Mouse (Mus musculus) embryonic facial prominence, embryonic 10.5 days (tissue): ENCODE results near the gene Zfp42. TPM values are rescaled to one million over a fixed set of nuclear protein-coding genes. Genes with fewer than 3 reads are reported as not detected.

Experiments used
- DNase-seq: peaks from one replicate; pipeline ENCODE4 v3.0.0-alpha.2; 2017; ENCODE audit warnings: low spot score
- H3K27ac ChIP-seq: fragments of 300-500 bp; sonication (generic); replicated peaks from 2 replicates; pipeline ENCODE4 v1.5.1; 2016; ENCODE audit warnings: mild to moderate bottlenecking
- H3K27me3 ChIP-seq: fragments of 300-500 bp; sonication (generic); replicated peaks from 2 replicates; pipeline ENCODE4 v1.6.1; 2016; ENCODE audit warnings: low read depth, mild to moderate bottlenecking; ENCODE audit not compliant: poor library complexity, severe bottlenecking
- H3K36me3 ChIP-seq: fragments of 300-500 bp; sonication (generic); replicated peaks from 2 replicates; pipeline ENCODE4 v1.6.1; 2016; ENCODE audit warnings: mild to moderate bottlenecking, moderate library complexity
- H3K4me1 ChIP-seq: fragments of 300-500 bp; sonication (generic); 2 replicates; pipeline ENCODE4 v1.6.1; 2016
- H3K4me3 ChIP-seq: fragments of 300-500 bp; sonication (generic); 2 replicates; pipeline ENCODE4 v1.5.1; 2016; ENCODE audit warnings: mild to moderate bottlenecking, moderate library complexity
- H3K9me3 ChIP-seq: fragments of 300-500 bp; sonication (generic); 2 replicates; pipeline ENCODE4 v1.6.1; 2016; ENCODE audit warnings: mild to moderate bottlenecking
- WGBS: fragments of 180-500 bp; shearing (Covaris S2); methylation state at CpG from one replicate; pipeline ENCODE4 v1.1.7; 2016; 5-methylcytosine and 5-hydroxymethylcytosine counted together
- polyA plus RNA-seq: library from polyadenylated mRNA; unstranded; fragments of >200 nt; fragmentation: Nextera tagmentation; extraction: Ambion mirVana; gene quantifications from 2 replicates; pipeline ENCODE4 v1.2.1, GENCODE M21; 2016

Gene Zfp42
- polyA plus RNA-seq, 1 experiment from 2014 or later, result not detected

DNA sequence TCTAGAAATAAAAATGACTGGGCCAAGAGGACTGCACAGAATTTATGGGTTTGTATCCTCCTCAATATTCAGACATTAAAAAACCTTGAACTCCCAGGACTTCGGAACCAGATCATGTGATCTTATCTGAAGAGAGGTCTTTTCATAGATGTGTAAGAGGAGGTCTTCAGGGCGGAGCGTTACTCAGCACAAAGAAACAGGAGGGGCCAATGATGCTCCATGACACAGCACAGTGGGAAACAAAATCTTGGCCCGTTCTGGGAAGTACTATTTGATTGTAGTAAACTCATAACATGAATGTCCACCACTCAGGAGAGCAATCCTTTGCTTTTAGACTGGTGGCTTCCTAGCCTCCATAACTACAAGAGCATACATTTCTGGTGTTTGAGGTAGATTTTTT, 12.6 kb downstream of the Zfp42 start:
- Histone ChIP-seq H3K9me3 (0 out of 2 replicates have a peak, but pooled peaks cover 3% of the 10 kb centered on the region), H3K36me3 (no peaks in the 10 kb centered on the region), H3K27ac (no peak overlapping the region), H3K4me3 (no peak overlapping the region), H3K27me3 (no peaks in the 10 kb centered on the region), H3K4me1 (0 out of 2 replicates have a peak, but pooled peaks cover 4% of the 10 kb centered on the region)
- DNase-seq, result no peak
- WGBS, result 84% methylated on average over 4 of the region's 4 CpGs

DNA sequence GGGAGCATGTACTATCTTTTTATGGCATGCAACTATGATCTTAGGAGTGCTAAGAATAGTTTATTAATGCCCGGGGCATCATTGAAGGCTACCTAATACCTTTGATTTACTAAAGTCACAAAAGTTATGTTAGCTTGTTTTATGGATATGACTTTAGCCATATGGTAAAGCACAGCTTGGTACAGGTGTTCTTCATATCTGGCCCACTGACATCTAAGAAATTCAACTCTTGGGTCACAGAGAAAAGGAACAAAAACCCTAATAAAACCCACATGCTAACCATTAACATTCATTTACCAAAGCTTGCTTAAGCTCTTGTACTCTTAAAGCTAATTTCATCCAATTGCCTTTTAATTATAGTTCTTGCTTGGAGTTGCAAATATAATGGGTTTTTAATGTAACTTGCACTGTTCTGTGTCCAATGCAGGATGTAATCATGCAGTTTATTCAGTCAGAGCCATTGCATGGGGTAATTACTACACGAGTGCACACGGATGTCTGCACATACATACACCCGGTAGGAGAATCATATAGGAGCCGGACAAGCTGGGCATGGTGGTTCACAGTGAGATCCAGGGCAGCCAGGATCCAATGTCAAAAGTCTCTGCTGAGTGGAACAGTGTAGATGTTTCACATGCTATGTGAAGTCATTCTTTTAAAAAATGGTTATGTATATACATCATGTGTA, 16.2 kb downstream of the Zfp42 start:
- no peak overlapping the region for H3K27ac ChIP-seq
- peak; percentile 14 for DNase-seq
- no peaks in the 10 kb centered on the region for H3K9me3 ChIP-seq
- no peaks in the 10 kb centered on the region for H3K36me3 ChIP-seq
- H3K4me1 ChIP-seq, result 0 out of 2 replicates have a peak, but pooled peaks cover 4% of the 10 kb centered on the region
- no peak overlapping the region for H3K4me3 ChIP-seq
- WGBS, result 80% methylated on average over 5 of the region's 5 CpGs
- no peaks in the 10 kb centered on the region for H3K27me3 ChIP-seq

DNA sequence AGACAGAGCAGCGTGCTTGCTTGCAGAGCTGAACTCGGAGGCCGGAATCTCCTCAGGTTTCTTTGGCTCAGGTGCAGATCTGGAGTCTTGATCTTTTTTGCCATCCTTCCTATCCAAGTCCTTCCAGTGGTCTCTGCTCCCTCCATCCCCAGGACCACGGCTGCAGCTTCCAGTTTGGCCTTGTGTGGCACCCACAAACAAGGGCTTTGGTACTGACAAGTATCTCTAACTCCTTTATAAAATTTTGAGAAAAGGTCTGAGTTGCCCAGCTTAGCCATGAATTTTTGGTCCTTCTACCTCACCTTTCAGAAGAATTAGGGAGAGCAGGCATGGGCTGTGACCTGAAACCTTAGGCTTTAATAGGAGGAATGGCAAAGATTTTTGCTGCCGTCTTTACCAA, 17.0 kb downstream of the Zfp42 start:
- 94% methylated on average over 5 of the region's 5 CpGs for WGBS
- H3K9me3 ChIP-seq, result no peaks in the 10 kb centered on the region
- no peak for DNase-seq

DNA sequence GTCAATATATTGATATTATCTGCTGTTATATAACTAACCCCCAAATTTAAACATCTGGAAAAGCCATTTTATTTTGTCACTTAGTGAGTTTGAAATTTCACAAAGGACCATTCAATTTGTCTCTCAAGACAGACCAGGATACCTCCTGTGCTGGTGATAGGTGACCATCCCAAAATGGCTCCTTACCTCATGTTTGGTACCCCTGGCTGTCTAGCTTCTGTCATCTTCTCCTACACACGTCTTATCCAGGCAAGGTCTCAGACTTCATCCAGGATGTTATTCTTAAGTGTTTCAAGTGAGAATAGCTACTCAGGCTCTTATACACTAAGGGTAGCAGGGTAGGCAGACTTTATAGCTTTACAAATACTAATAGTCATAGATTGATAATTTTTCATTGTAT, 17.9 kb downstream of the Zfp42 start:
- Histone ChIP-seq H3K27me3 (no peaks in the 10 kb centered on the region), H3K4me1 (0 out of 2 replicates have a peak, but pooled peaks cover 4% of the 10 kb centered on the region), H3K9me3 (no peaks in the 10 kb centered on the region), H3K4me3 (no peak overlapping the region), H3K27ac (no peak overlapping the region), H3K36me3 (no peaks in the 10 kb centered on the region)
- no peak for DNase-seq
- 76% methylated on average over 1 of the region's 1 CpGs for WGBS

More for the DNA sequence above, 17.0 kb downstream of the Zfp42 start:
- Histone ChIP-seq H3K4me3 (no peak overlapping the region), H3K4me1 (0 out of 2 replicates have a peak, but pooled peaks cover 4% of the 10 kb centered on the region), H3K27ac (no peak overlapping the region), H3K27me3 (no peaks in the 10 kb centered on the region), H3K36me3 (no peaks in the 10 kb centered on the region)

DNA sequence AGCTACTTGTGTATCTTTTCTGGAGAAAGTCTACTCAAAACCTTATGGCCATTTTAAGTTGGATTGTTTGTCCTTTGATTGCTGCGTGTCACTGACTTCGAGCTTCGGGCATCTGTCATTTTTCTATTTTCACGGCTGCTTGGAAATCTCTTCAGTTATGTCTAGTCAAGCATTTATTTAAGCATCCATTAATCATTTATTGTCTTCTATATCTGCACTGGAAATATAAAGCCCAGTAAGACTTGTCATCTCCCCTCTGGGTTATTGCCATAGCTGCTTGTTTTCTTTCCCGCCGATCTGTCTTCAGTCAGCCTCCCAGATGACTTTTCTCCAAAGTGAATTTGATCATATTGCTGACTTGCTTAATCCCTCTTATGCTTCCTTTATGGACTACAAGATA, 19.3 kb downstream of the Zfp42 start:
- no peaks in the 10 kb centered on the region for H3K36me3 ChIP-seq
- H3K27me3 ChIP-seq, result no peaks in the 10 kb centered on the region
- no peak overlapping the region for H3K4me3 ChIP-seq
- H3K4me1 ChIP-seq, result 0 out of 2 replicates have a peak, but pooled peaks cover 4% of the 10 kb centered on the region
- no peak overlapping the region for H3K27ac ChIP-seq
- H3K9me3 ChIP-seq, result no peaks in the 10 kb centered on the region
- 92% methylated on average over 6 of the region's 6 CpGs for WGBS
- no peak for DNase-seq

DNA sequence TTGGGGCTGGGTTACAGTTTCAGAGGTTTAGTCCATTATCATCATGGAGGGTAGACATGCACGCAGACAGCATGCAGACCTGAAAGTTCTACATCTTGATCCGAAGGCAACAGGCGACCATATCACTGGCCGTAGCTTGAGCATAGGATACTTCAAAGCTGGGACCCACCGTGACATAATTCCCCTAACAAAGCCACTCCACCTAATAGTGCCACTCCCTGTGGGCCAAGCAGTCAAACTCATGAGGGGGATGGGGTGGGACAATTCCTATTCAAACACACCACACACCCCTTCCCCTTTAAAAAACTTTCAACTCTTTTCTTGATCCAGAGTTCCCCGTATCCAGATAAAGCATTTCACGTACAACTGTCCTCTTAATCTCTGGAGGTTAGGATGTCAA, 23.5 kb downstream of the Zfp42 start:
- H3K4me1 ChIP-seq, result no peaks in the 10 kb centered on the region
- H3K27ac ChIP-seq, result no peak overlapping the region
- H3K4me3 ChIP-seq, result no peak overlapping the region
- no peaks in the 10 kb centered on the region for H3K9me3 ChIP-seq
- WGBS, result 93% methylated on average over 7 of the region's 7 CpGs
- no peak for DNase-seq
- no peaks in the 10 kb centered on the region for H3K36me3 ChIP-seq
- no peaks in the 10 kb centered on the region for H3K27me3 ChIP-seq

DNA sequence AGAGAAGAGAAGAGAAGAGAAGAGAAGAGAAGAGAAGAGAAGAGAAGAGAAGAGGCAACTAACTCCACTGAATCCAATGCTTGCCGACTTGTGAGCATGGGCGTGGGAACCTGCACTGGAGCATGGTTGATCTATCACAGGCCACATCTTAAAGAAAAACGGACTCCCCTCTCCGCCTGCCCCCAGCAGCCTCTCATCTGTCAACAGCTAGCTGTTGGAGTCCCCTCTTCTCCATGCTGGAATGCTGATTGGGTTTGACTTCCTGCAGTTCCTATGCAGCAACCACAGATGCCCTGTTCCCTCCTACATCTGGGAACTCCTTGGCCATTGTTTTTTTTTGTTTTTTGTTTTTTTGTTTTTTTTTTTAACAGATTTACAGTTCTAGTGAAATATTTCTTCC, 28.4 kb downstream of the Zfp42 start:
- Histone ChIP-seq H3K27ac (no peak overlapping the region), H3K4me1 (no peaks in the 10 kb centered on the region), H3K36me3 (no peaks in the 10 kb centered on the region), H3K4me3 (no peak overlapping the region), H3K9me3 (no peaks in the 10 kb centered on the region), H3K27me3 (no peaks in the 10 kb centered on the region)
- DNase-seq, result no peak
- 73% methylated on average over 4 of the region's 4 CpGs for WGBS

DNA sequence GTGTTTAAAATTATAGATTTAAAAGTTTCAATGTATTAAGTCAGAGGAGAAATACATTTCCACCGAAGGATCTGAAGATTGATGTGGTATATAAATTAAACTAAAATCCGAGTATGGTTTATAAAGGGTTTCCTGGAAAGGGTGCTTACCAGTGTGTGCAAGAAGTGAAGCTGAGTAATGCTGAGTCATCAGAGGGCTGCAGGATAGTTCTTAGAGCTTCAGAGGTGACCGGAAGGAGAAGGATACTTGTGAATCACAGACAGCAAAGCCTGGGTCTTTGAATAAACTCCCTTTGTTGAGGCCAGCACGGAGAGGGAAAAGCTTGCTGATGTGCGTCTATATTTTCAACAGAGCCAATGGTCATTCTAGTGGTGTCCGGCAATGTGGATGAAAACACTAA, 45.8 kb downstream of the Zfp42 start:
- H3K4me1 ChIP-seq, result no peaks in the 10 kb centered on the region
- no peaks in the 10 kb centered on the region for H3K9me3 ChIP-seq
- 89% methylated on average over 6 of the region's 6 CpGs for WGBS
- H3K36me3 ChIP-seq, result no peaks in the 10 kb centered on the region
- DNase-seq, result no peak
- H3K27ac ChIP-seq, result no peak overlapping the region
- no peak overlapping the region for H3K4me3 ChIP-seq
- no peaks in the 10 kb centered on the region for H3K27me3 ChIP-seq

DNA sequence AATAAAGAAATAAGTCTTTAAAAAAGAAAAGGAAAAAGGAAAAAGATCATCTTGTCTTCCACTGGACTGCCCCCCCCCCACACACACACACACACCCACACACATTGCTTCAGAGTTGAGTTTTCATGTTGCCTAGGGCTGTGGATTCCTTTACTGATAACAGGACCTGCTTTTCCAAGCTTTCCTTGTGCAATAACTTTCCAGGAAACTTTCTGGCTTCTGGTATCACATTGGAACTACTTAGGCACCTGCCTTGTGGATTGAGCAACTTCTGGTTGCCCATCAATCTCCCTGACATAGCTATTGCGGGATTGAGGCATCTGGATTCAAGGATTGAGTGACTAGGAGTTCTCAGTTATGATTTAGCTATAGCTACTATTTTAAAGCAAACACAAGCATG, 48.9 kb downstream of the Zfp42 start:
- WGBS, result 94% methylated on average over 1 of the region's 1 CpGs
- Histone ChIP-seq H3K4me3 (no peak overlapping the region), H3K27ac (no peak overlapping the region), H3K36me3 (no peaks in the 10 kb centered on the region), H3K4me1 (no peaks in the 10 kb centered on the region), H3K27me3 (no peaks in the 10 kb centered on the region), H3K9me3 (no peaks in the 10 kb centered on the region)
- no peak for DNase-seq

DNA sequence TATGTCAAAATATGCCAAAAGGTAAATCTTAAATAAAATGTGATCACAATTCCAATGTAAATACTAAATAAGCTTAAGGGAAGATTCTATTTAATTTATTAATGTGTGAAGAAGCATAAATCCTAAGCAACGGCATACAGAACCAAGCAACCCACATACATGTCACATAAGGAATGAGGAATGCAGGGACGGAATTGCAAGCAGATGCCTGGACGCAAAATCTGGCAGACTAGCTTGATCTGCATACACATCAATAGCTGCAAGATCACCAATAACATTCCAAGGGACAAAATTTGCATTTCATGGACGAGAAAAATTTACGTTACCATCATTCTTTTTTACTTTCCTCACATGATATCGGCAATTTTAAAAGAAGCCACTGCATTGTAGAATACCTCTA, 51.1 kb downstream of the Zfp42 start:
- H3K4me3 ChIP-seq, result no peak overlapping the region
- 85% methylated on average over 6 of the region's 6 CpGs for WGBS
- H3K27ac ChIP-seq, result no peak overlapping the region

DNA sequence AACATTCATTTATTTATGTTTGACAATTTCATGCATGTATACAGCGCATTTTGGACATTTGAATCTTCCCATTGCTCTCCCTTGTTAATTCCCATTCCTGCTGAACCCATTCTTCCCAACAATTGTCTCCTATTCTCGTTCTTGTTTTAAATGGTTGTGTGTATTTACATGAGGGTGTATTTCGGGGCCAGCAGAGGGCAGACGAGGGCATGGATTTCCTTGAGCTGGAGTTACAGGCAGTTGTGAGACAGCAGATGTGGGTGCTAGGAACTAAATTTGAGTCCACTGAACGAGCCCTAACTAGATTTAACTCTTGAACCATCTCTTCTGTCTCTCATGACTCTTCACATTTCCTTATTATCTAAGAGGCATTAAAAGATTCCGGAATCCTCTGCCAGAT, 55.1 kb downstream of the Zfp42 start:
- WGBS, result 83% methylated on average over 6 of the region's 6 CpGs
- no peaks in the 10 kb centered on the region for H3K36me3 ChIP-seq
- H3K27ac ChIP-seq, result no peak overlapping the region
- H3K9me3 ChIP-seq, result no peaks in the 10 kb centered on the region
- H3K4me1 ChIP-seq, result no peaks in the 10 kb centered on the region
- no peak for DNase-seq
- no peak overlapping the region for H3K4me3 ChIP-seq
- H3K27me3 ChIP-seq, result no peaks in the 10 kb centered on the region

More for the DNA sequence above, 51.1 kb downstream of the Zfp42 start:
- H3K9me3 ChIP-seq, result no peaks in the 10 kb centered on the region
- H3K27me3 ChIP-seq, result no peaks in the 10 kb centered on the region
- no peak for DNase-seq
- no peaks in the 10 kb centered on the region for H3K36me3 ChIP-seq
- no peaks in the 10 kb centered on the region for H3K4me1 ChIP-seq

DNA sequence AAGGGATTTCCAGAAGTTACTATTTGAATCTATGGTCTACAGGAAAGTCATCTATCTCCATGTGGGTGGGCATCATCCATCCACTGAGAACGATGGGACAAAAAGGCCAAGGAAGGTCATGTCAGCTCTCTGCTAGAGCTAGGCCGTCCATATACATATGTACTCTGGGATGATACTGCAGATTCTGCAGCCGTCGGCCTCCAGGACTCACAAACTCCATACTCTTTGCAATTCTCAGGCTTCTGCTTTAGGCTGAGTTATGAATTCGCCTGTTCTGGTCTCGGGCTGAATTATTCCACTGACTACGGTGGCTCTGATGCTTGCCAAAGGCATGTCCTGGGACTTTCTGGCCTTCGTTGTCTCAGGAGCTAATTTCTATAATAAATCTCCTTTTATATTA, 58.1 kb downstream of the Zfp42 start:
- Histone ChIP-seq H3K4me1 (no peaks in the 10 kb centered on the region), H3K27me3 (no peaks in the 10 kb centered on the region), H3K27ac (no peak overlapping the region), H3K4me3 (no peak overlapping the region), H3K9me3 (no peaks in the 10 kb centered on the region), H3K36me3 (no peaks in the 10 kb centered on the region)
- DNase-seq, result no peak
- 94% methylated on average over 8 of the region's 8 CpGs for WGBS
